Mouse (Mus musculus) CH12.LX (cell line): ENCODE results near the gene Ibsp. TPM values are rescaled to one million over a fixed set of nuclear protein-coding genes. Genes with fewer than 3 reads are reported as not detected.

ENCODE experiments used
- DNase-seq: peaks from one replicate; pipeline ENCODE4 v3.0.0-alpha.2; 2013; ENCODE audit errors: extremely low read depth
- H3K27ac ChIP-seq: 2 replicates; pipeline ENCODE4 v1.5.1; 2012; ENCODE audit warnings: low read depth, mild to moderate bottlenecking, control low read depth, moderate library complexity; ENCODE audit not compliant: insufficient read depth
- H3K27me3 ChIP-seq: replicated peaks from 2 replicates; pipeline ENCODE3; 2012; ENCODE audit warnings: inconsistent platforms
- H3K36me3 ChIP-seq, 2 experiments: replicated peaks in 1 of 2; 2 replicates each; pipeline versions ENCODE3 to v1.6.1; 2012; ENCODE audit warnings: inconsistent platforms in 1 of 2, low read length in 1 of 2, mild to moderate bottlenecking in 1 of 2, mixed read lengths in 1 of 2, moderate library complexity in 1 of 2; ENCODE audit not compliant: control insufficient read depth in 1 of 2, insufficient read depth in 1 of 2
- H3K4me1 ChIP-seq, 2 experiments: 2 replicates each; pipeline ENCODE4 v1.6.1; 2012; ENCODE audit warnings: inconsistent platforms in 1 of 2, moderate library complexity in 1 of 2; ENCODE audit not compliant: insufficient read depth in 2 of 2, control insufficient read depth in 1 of 2
- H3K4me2 ChIP-seq: 2 replicates; pipeline ENCODE4 v1.6.1; 2012; ENCODE audit warnings: low read depth, mild to moderate bottlenecking, control low read depth; ENCODE audit not compliant: poor library complexity, insufficient read depth, severe bottlenecking
- H3K4me3 ChIP-seq, 3 experiments: fragments of 150-350 bp in 1 of 3; sonication (generic) in 1 of 3; replicated peaks in 1 of 3; 2 replicates each; pipeline versions ENCODE3 to v1.5.1; 2011 to 2012; ENCODE audit warnings: low read depth in 2 of 3, low read length in 2 of 3, mild to moderate bottlenecking in 2 of 3, moderate library complexity in 2 of 3, control low read depth in 1 of 3, improper control_type of control experiment in 1 of 3, inconsistent platforms in 1 of 3, mixed read lengths in 1 of 3; ENCODE audit not compliant: poor library complexity in 1 of 3
- H3K79me2 ChIP-seq: replicated peaks from 2 replicates; pipeline ENCODE4 v1.6.1; 2012; ENCODE audit warnings: mild to moderate bottlenecking, moderate library complexity; ENCODE audit not compliant: control insufficient read depth, poor library complexity, insufficient read depth, severe bottlenecking; ENCODE audit errors: extremely low read depth
- H3K9ac ChIP-seq: 2 replicates; pipeline ENCODE4 v1.6.1; 2012; ENCODE audit warnings: low read depth, mild to moderate bottlenecking, control low read depth, moderate library complexity; ENCODE audit not compliant: insufficient read depth
- H3K9me3 ChIP-seq: replicated peaks from 2 replicates; pipeline ENCODE3; 2012; ENCODE audit warnings: low read length, inconsistent platforms, mixed read lengths
- BHLHE40 ChIP-seq: IDR thresholded peaks from 2 replicates; pipeline ENCODE4 v1.6.1; 2011; ENCODE audit warnings: mild to moderate bottlenecking, low read depth, low read length, improper control_type of control experiment
- CHD1 ChIP-seq: IDR thresholded peaks from 2 replicates; pipeline ENCODE4 v1.6.1; 2012; ENCODE audit warnings: low read depth, low read length, improper control_type of control experiment, inconsistent platforms
- CTCF ChIP-seq, 2 experiments: IDR thresholded peaks in 1 of 2; conservative IDR thresholded peaks in 1 of 2; 2 replicates each; pipeline ENCODE4 v1.5.1; 2011 to 2012; ENCODE audit warnings: low read depth in 2 of 2, low read length in 2 of 2, improper control_type of control experiment in 1 of 2, inconsistent platforms in 1 of 2, mild to moderate bottlenecking in 1 of 2, moderate library complexity in 1 of 2
- ETS1 ChIP-seq: conservative IDR thresholded peaks from 2 replicates; pipeline ENCODE4 v1.6.1; 2012; ENCODE audit warnings: low read depth, mild to moderate bottlenecking, inconsistent platforms, low read length, improper control_type of control experiment, moderate library complexity
- GABPA ChIP-seq: IDR thresholded peaks from 2 replicates; pipeline ENCODE4 v1.6.1; 2012; ENCODE audit warnings: low read depth, low read length, improper control_type of control experiment, inconsistent platforms; ENCODE audit not compliant: insufficient replicate concordance
- HCFC1 ChIP-seq: IDR thresholded peaks from 2 replicates; pipeline ENCODE4 v1.6.1; 2012; ENCODE audit warnings: low read depth, mild to moderate bottlenecking, inconsistent platforms, low read length, improper control_type of control experiment
- JUN ChIP-seq: IDR thresholded peaks from 2 replicates; pipeline ENCODE4 v1.6.1; 2011; ENCODE audit warnings: low read depth, mild to moderate bottlenecking, low read length, improper control_type of control experiment, moderate library complexity; ENCODE audit not compliant: insufficient read depth
- JUND ChIP-seq: conservative IDR thresholded peaks from 2 replicates; pipeline ENCODE4 v1.6.1; 2011; ENCODE audit warnings: low read depth, low read length, improper control_type of control experiment
- MAFK ChIP-seq: IDR thresholded peaks from 2 replicates; pipeline ENCODE4 v1.6.1; 2011; ENCODE audit warnings: low read length, improper control_type of control experiment; ENCODE audit not compliant: insufficient replicate concordance
- MEF2A ChIP-seq: IDR thresholded peaks from 2 replicates; pipeline ENCODE4 v1.6.1; 2014; ENCODE audit warnings: low read depth, mild to moderate bottlenecking, inconsistent platforms, low read length, improper control_type of control experiment, borderline replicate concordance
- NELFE ChIP-seq: IDR thresholded peaks from 2 replicates; pipeline ENCODE4 v1.6.1; 2011; ENCODE audit warnings: low read depth, low read length, improper control_type of control experiment
- PAX5 ChIP-seq: IDR thresholded peaks from 2 replicates; pipeline ENCODE4 v1.6.1; 2012; ENCODE audit warnings: low read length, inconsistent platforms, mixed read lengths
- SIN3A ChIP-seq: IDR thresholded peaks from 2 replicates; pipeline ENCODE4 v1.6.1; 2012; ENCODE audit warnings: low read length, improper control_type of control experiment, inconsistent platforms
- TCF12 ChIP-seq: IDR thresholded peaks from 2 replicates; pipeline ENCODE4 v1.6.1; 2014; ENCODE audit warnings: low read depth, mild to moderate bottlenecking, inconsistent platforms, low read length, improper control_type of control experiment
- dilution Hi-C: fragments of 300-500 bp; cut with MboI; formaldehyde crosslinking; loops from 2 replicates; pipeline ENCODE4 v1.14.3; 2020; ENCODE audit warnings: low sequenced_read_pairs; ENCODE audit not compliant: extremely low pct_unique_long_range_greater_than_20kb, extremely low pct_ligation_motif_present
- in situ Hi-C: fragments of 300-500 bp; cut with MboI; formaldehyde crosslinking; loops from 3 replicates; pipeline ENCODE4 v1.14.3; 2019; ENCODE audit warnings: low sequenced_read_pairs, low pct_ligation_motif_present, low pct_unique_long_range_greater_than_20kb, mixed read lengths
- polyA plus RNA-seq: library from polyadenylated mRNA; unstranded; fragments of >175 nt; gene quantifications from 2 replicates; pipeline ENCODE4 v1.2.1, GENCODE M21; 2012; ENCODE audit warnings: low read depth; ENCODE audit not compliant: insufficient read length
- total RNA-seq, 2 experiments: library from RNA; depleted of rRNA; stranded (reverse); fragments of 300-350 nt in 1 of 2; fragments of >200 nt in 1 of 2; gene quantifications; 2 replicates each; pipeline ENCODE4 v1.2.3; 2012 to 2014

The Ibsp gene
- total and polyA plus RNA-seq, 3 experiments = not detected

GRCm38 (mm10) chr5:104328317-104328850 is 29.4 kb downstream of the Ibsp start:
- H3K36me3 ChIP-seq = no peaks in the 10 kb centered on the region
- in situ Hi-C loops = loop anchor here (25.0 kb wide), 2 partner anchors 216 to 984 kb away; partner anchors contain the start of gene Sparcl1
- dilution Hi-C loops = no loop called here

DNA sequence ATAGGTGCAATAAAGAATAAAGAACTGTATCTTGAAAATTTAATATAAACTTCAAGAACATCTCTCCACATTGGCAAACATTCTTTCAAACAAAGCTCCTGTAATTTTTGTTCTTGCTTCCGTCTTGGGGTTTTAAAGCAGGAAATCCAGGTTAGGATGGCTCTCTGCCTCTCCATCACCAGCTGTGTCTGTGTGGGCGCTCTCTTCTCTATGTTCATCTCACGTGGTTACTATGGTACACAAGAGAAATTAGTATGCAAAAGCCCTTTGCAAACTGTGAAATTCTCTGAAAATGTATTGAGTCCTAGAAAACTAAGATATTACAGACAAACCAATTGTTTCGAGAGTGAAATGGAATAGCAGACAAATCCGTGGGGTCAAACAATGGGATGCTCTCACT is 30.4 kb downstream of the Ibsp start:
- Histone ChIP-seq H3K9me3 (no peaks in the 10 kb centered on the region), H3K36me3 (no peaks in the 10 kb centered on the region), H3K4me2 (no peak overlapping the region), H3K4me3 (no peak overlapping the region), H3K27ac (no peak overlapping the region), H3K27me3 (no peaks in the 10 kb centered on the region), H3K79me2 (no peaks in the 10 kb centered on the region), H3K4me1 (peaks cover 0 to 12% of the 10 kb centered on the region in 2 experiments; a peak in 1 of 4 replicates), H3K9ac (no peak overlapping the region)
- dilution Hi-C loops (no loop called here), in situ Hi-C loops (loop anchor here (25.0 kb wide), 2 partner anchors 217 to 983 kb away; partner anchors contain the start of gene Sparcl1)
- TF ChIP-seq JUND (no peak), JUN (no peak)
- no peak for DNase-seq

More at GRCm38 (mm10) chr5:104328317-104328850, 29.4 kb downstream of the Ibsp start:
- Histone ChIP-seq H3K4me1 (peaks cover 0 to 12% of the 10 kb centered on the region in 2 experiments; a peak in 1 of 4 replicates), H3K4me2 (no peak overlapping the region), H3K9ac (no peak overlapping the region), H3K79me2 (no peaks in the 10 kb centered on the region), H3K4me3 (no peak overlapping the region), H3K9me3 (no peaks in the 10 kb centered on the region), H3K27ac (no peak overlapping the region), H3K27me3 (no peaks in the 10 kb centered on the region)
- no peak for DNase-seq
- TF ChIP-seq GABPA (no peak), HCFC1 (no peak), NELFE (no peak), CHD1 (no peak), MEF2A (no peak), MAFK (no peak), ETS1 (no peak), SIN3A (no peak), BHLHE40 (no peak), JUN (no peak), JUND (no peak), TCF12 (no peak)

DNA sequence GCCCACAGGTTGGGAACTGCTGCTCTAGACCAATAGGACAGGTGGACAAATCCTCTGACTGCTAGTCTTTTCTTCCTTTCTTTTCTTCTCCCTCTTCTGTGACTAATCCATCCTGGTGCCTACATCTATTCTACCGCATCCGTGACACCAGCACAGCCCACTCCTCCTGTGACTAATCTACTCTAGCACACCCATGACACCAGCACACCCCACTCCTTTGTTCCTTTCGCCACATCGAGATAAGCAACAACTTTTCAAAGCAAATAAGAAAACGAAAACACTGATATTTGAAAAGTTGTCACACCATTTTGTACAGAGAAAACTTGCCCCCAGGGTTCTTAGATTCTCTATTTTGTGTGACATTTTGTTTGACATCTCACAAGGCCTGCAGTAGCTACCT is 31.1 kb downstream of the Ibsp start:
- dilution Hi-C loops (no loop called here), in situ Hi-C loops (loop anchor here (25.0 kb wide), 2 partner anchors 218 to 982 kb away; partner anchors contain the start of gene Sparcl1)
- DNase-seq = no peak
- Histone ChIP-seq H3K27me3 (no peaks in the 10 kb centered on the region), H3K4me1 (peaks cover 0 to 12% of the 10 kb centered on the region in 2 experiments; a peak in 1 of 4 replicates), H3K4me3 (no peak overlapping the region), H3K36me3 (no peaks in the 10 kb centered on the region), H3K9me3 (no peaks in the 10 kb centered on the region), H3K9ac (no peak overlapping the region), H3K79me2 (no peaks in the 10 kb centered on the region), H3K27ac (no peak overlapping the region), H3K4me2 (no peak overlapping the region)
- no peak for TF ChIP-seq PAX5
- TF ChIP-seq CTCF (conservative IDR thresholded peaks at IDR 0.05 in 1 of 2, IDR thresholded peaks at IDR 0.05 in 1 of 2; ENCODE audit: low read depth in 2 of 2, low read length in 2 of 2) = no peak
